Mouse (Mus musculus) layer of hippocampus, postnatal 25 days (tissue): ENCODE results near the gene Gm13271. TPM values are rescaled to one million over a fixed set of nuclear protein-coding genes. Genes with fewer than 3 reads are reported as not detected.
"Not testable (repeated sequence)": the region's sequence is repeated elsewhere in the genome, so short reads cannot be mapped to it uniquely, and the experiment has no call there.

Experiments used
- DNase-seq, 2 experiments: peaks; one replicate each; pipeline ENCODE4 v3.0.0; 2022; ENCODE audit warnings: mixed read lengths in 2 of 2, low spot score in 1 of 2; ENCODE audit errors: extremely low spot score in 1 of 2
- total RNA-seq, 2 experiments: library from RNA; stranded (reverse); gene quantifications; 2 replicates each; pipeline ENCODE4 v1.2.3; 2021

Gm13271 gene
- total RNA-seq, 2 experiments from 2014 or later: not detected

GRCm38 (mm10) chr4:88759610-88760268 is 5.1 kb downstream of the Gm13271 start, which contains the start of gene Gm13283:
Gene Gm13283, plus strand, starts transcription at chr4:88760119.
- peak; percentile 12 to 16 for DNase-seq

- peak; percentile 25 to 34 for DNase-seq
Observed at GRCm38 (mm10) chr4:88760431-88760830, 5.8 kb downstream of the Gm13271 start.

GRCm38 (mm10) chr4:88761776-88762175 is 7.1 kb downstream of the Gm13271 start:
- DNase-seq: peak; percentile 61 to 72

- peak in 1 of 2 experiments; percentile 15 for DNase-seq
Observed at GRCm38 (mm10) chr4:88762341-88762740, 7.7 kb downstream of the Gm13271 start.

- peak; percentile 8 to 18 for DNase-seq
Observed at GRCm38 (mm10) chr4:88763384-88764018, 8.8 kb downstream of the Gm13271 start.

- DNase-seq: not testable (repeated sequence)
Observed at GRCm38 (mm10) chr4:88773534-88773933, 18.9 kb downstream of the Gm13271 start, which contains the start of gene Gm13290. Gene Gm13290, plus strand, starts transcription at chr4:88773834.

GRCm38 (mm10) chr4:88776622-88777021 is 22.0 kb downstream of the Gm13271 start, which contains the start of gene Gm13289:
Gene Gm13289, plus strand, starts transcription at chr4:88776922.
- DNase-seq: not testable (repeated sequence)

- DNase-seq: not testable (repeated sequence)
Observed at GRCm38 (mm10) chr4:88779550-88779949, 24.9 kb downstream of the Gm13271 start, which contains the start of gene Gm13272. Gene Gm13272, plus strand, starts transcription at chr4:88779850.

GRCm38 (mm10) chr4:88780320-88780719 is 25.7 kb downstream of the Gm13271 start:
- not testable (repeated sequence) for DNase-seq

- DNase-seq: not testable (repeated sequence)
Observed at GRCm38 (mm10) chr4:88781831-88782230, 27.2 kb downstream of the Gm13271 start, which contains the start of gene Ifnz. Gene Ifnz, plus strand, starts transcription at chr4:88782131.

GRCm38 (mm10) chr4:88782335-88782734 is 27.7 kb downstream of the Gm13271 start:
- not testable (repeated sequence) for DNase-seq

- DNase-seq: not testable (repeated sequence)
Observed at GRCm38 (mm10) chr4:88785409-88785808, 30.7 kb downstream of the Gm13271 start, which contains the start of gene Gm13276. Gene Gm13276, plus strand, starts transcription at chr4:88785709.

- DNase-seq: peak; percentile 13 to 53
Observed at GRCm38 (mm10) chr4:88788402-88788801, 33.7 kb downstream of the Gm13271 start, which contains the start of gene Gm13277. Gene Gm13277, plus strand, starts transcription at chr4:88788632.

GRCm38 (mm10) chr4:88791250-88791649 is 36.6 kb downstream of the Gm13271 start, which contains the start of gene Gm13278:
Gene Gm13278, plus strand, starts transcription at chr4:88791550.
- not testable (repeated sequence) for DNase-seq

GRCm38 (mm10) chr4:88793936-88794675 is 39.4 kb downstream of the Gm13271 start, which contains the start of gene Gm13275:
Gene Gm13275, plus strand, starts transcription at chr4:88794487.
- peak; percentile 56 to 73 for DNase-seq

- DNase-seq: not testable (repeated sequence)
Observed at GRCm38 (mm10) chr4:88797097-88797496, 42.4 kb downstream of the Gm13271 start, which contains the start of gene Gm13279. Gene Gm13279, plus strand, starts transcription at chr4:88797397.

GRCm38 (mm10) chr4:88799365-88799764 is 44.7 kb downstream of the Gm13271 start, which contains the start of gene Gm13285:
Gene Gm13285, plus strand, starts transcription at chr4:88799665.
- DNase-seq: not testable (repeated sequence)

GRCm38 (mm10) chr4:88802954-88803353 is 48.3 kb downstream of the Gm13271 start, which contains the start of gene Gm13287:
Gene Gm13287, plus strand, starts transcription at chr4:88803254.
- not testable (repeated sequence) for DNase-seq
